Mouse (Mus musculus) ES-E14 (cell line): ENCODE results near the gene Dnajb2.

Source experiments
- CHD2 ChIP-seq: IDR thresholded peaks from 2 replicates; pipeline ENCODE4 v1.6.1; 2014; ENCODE audit warnings: mild to moderate bottlenecking, low read depth, low read length, inconsistent platforms
- MAFK ChIP-seq: IDR thresholded peaks from 2 replicates; pipeline ENCODE4 v1.6.1; 2014; ENCODE audit warnings: mild to moderate bottlenecking, low read depth, low read length, inconsistent platforms; ENCODE audit not compliant: insufficient read depth
- ZC3H11A ChIP-seq: IDR thresholded peaks from 2 replicates; pipeline ENCODE4 v1.6.1; 2012; ENCODE audit warnings: low read depth, mild to moderate bottlenecking, inconsistent platforms, low read length, borderline replicate concordance
- ZNF384 ChIP-seq: IDR thresholded peaks from 2 replicates; pipeline ENCODE4 v1.6.1; 2012; ENCODE audit warnings: low read depth, low read length, inconsistent platforms

DNA sequence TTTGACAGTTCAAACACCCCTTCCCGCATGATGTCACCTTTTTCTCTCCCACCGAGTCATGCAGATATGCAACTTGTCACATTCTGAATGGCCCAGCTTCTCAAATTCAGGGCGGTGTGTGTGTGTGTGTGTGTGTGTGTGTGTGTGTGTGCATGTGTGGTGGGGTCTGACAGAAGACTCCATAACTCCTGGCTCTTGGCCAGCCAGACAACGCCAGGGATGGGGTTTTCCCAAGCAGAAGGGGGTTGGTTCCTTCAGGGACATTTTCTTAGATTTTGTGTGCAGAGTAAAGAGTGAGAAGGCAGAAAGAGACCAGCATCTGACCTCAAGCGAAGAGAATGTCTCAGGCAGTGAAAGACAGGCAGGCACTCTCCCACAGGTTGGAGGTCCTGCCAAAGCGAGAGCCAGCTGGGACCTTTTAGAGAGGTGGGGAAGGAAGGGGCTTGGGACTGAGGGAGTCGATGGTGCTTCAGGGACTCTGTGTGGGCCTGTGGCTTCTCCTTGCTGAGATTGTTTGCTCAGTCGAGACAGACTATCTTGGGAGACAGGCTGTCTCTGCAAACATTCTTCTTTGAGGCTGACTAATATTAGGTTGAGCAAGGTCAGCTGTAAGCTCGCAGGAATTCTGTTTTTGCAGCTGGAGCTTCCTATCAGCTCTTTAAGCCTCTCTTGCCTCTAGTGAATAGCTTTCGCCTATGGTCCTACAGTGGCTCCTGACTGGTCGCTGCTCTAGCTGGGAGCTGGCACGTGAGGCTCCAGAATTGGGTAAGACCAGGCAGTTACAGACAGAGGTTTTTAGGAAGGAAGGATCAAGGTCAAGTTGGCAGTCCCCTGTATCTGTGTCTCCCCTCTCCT is 56.5 kb downstream of the Dnajb2 start:
- TF ChIP-seq ZC3H11A: no peak
- no peak for TF ChIP-seq MAFK
- no peak for TF ChIP-seq ZNF384
- TF ChIP-seq CHD2: no peak
